Mouse (Mus musculus) spleen, adult 2 months (tissue): Measurements from ENCODE around the gene Gm49337.

ENCODE experiments used
- CTCF ChIP-seq: fragments of 200-500 bp; IDR thresholded peaks from 2 replicates; pipeline ENCODE4 v1.5.1; 2011; ENCODE audit warnings: mild to moderate bottlenecking, inconsistent platforms; ENCODE audit not compliant: insufficient read depth, insufficient read length, insufficient replicate concordance; ENCODE audit errors: extremely low read depth
- POLR2A ChIP-seq: fragments of 200-500 bp; IDR thresholded peaks from 2 replicates; pipeline ENCODE4 v1.6.1; 2011; ENCODE audit warnings: low read depth, low read length, inconsistent platforms

- TF ChIP-seq CTCF: no peak
- TF ChIP-seq POLR2A: no peak
Measured at GRCm38 (mm10) chr4:116125803-116126386, 47.3 kb upstream of the Gm49337 start.
